Mouse (Mus musculus) thymus, adult 2 months (tissue): ENCODE measurements around the gene Add3. TPM values are rescaled to one million over a fixed set of nuclear protein-coding genes. Genes with fewer than 3 reads are reported as not detected.

ENCODE experiments used
- DNase-seq: peaks from one replicate; pipeline ENCODE4 v3.0.0; 2021
- H3K27ac ChIP-seq: fragments of 200-500 bp; 2 replicates; pipeline ENCODE4 v1.5.1; 2012; ENCODE audit warnings: low read length, control low read depth; ENCODE audit not compliant: control insufficient read depth, insufficient read depth
- H3K27me3 ChIP-seq: fragments of 200-500 bp; 2 replicates; pipeline ENCODE4 v1.6.1; 2012; ENCODE audit warnings: mild to moderate bottlenecking, low read length, moderate library complexity, mixed read lengths; ENCODE audit not compliant: control insufficient read depth, insufficient read depth
- H3K36me3 ChIP-seq: fragments of 200-500 bp; 2 replicates; pipeline ENCODE4 v1.6.1; 2012; ENCODE audit warnings: mild to moderate bottlenecking, low read length, moderate library complexity; ENCODE audit not compliant: control insufficient read depth, insufficient read depth
- H3K4me1 ChIP-seq: fragments of 200-500 bp; replicated peaks from 2 replicates; pipeline ENCODE4 v1.6.1; 2012; ENCODE audit warnings: low read length; ENCODE audit not compliant: control insufficient read depth, insufficient read depth
- H3K4me3 ChIP-seq: fragments of 200-500 bp; 2 replicates; pipeline ENCODE4 v1.5.1; 2012; ENCODE audit warnings: mild to moderate bottlenecking, low read length, control low read depth, moderate library complexity; ENCODE audit not compliant: control insufficient read depth, insufficient read depth
- CTCF ChIP-seq: fragments of 200-500 bp; IDR thresholded peaks from 2 replicates; pipeline ENCODE4 v1.5.1; 2012; ENCODE audit warnings: mild to moderate bottlenecking, control low read depth, low read length, moderate library complexity, borderline replicate concordance; ENCODE audit not compliant: control insufficient read depth, poor library complexity, insufficient read depth; ENCODE audit errors: extremely low read depth
- POLR2A ChIP-seq: fragments of 200-500 bp; IDR thresholded peaks from 2 replicates; pipeline ENCODE4 v1.6.1; 2012; ENCODE audit warnings: mild to moderate bottlenecking, low read length, control low read depth, moderate library complexity; ENCODE audit not compliant: control insufficient read depth, poor library complexity, insufficient read depth; ENCODE audit errors: extremely low read depth
- WGBS: fragments of 180-500 bp; shearing (Covaris S2); methylation state at CpG from one replicate; pipeline ENCODE4 v1.1.7; 2018; 5-methylcytosine and 5-hydroxymethylcytosine counted together
- polyA plus RNA-seq: library from polyadenylated mRNA; depleted of rRNA; stranded (reverse); fragments of >200 nt; gene quantifications from 2 replicates; pipeline ENCODE4 v1.2.3, GENCODE M21; 2012

Gene Add3
- polyA plus RNA-seq, 1 experiment: 23.1 TPM

DNA sequence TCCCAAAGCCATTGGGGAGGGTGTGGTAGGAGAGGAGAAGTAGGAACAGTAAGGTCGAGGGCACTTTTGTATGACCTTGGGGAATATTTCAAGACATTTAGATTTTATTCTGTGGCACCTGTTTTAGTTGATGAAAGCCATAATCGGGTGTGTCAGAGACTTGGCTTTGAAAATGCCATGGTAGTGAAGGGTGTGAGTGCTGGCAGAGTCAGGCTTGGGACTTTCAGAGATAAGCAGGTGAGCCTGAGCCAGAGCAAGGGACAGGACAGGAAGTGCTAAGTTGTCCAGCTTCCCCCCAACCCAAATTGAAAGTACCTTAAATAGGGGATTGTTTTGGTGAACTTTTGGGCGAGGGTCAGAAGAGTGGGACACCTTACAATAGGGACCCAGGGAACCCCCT is 16.1 kb downstream of the Add3 start:
- Histone ChIP-seq H3K27ac (no peak overlapping the region), H3K4me3 (no peak overlapping the region), H3K36me3 (no peaks in the 10 kb centered on the region), H3K27me3 (no peaks in the 10 kb centered on the region), H3K4me1 (peaks cover 2% of the 10 kb centered on the region)
- TF ChIP-seq POLR2A: no peak
- no peak for TF ChIP-seq CTCF
- DNase-seq: no peak
- 87% methylated on average over 3 of the region's 3 CpGs for WGBS

DNA sequence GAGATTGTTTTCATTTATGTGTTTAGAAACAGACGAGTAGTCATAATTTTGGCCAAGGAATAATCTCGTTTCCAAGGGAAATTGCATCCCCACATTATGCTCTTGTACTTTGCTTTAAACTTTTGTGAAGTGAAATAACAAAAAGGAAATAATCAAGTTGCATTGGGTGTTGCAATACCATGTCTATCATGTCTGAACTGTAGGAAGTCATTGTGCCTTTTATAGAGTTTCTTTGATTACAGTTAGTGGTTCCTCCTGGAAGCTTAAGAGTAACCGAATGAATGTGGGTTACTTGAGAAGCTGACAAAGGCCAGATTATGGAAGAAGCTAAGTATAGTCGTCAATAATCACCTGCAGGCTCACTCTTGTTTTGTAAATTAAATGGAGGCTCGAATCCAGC is 16.9 kb downstream of the Add3 start:
- Histone ChIP-seq H3K27me3 (no peaks in the 10 kb centered on the region), H3K36me3 (no peaks in the 10 kb centered on the region), H3K4me1 (peaks cover 2% of the 10 kb centered on the region), H3K27ac (no peak overlapping the region), H3K4me3 (no peak overlapping the region)
- TF ChIP-seq POLR2A (no peak), CTCF (no peak)
- no peak for DNase-seq
- 64% methylated on average over 5 of the region's 5 CpGs for WGBS

DNA sequence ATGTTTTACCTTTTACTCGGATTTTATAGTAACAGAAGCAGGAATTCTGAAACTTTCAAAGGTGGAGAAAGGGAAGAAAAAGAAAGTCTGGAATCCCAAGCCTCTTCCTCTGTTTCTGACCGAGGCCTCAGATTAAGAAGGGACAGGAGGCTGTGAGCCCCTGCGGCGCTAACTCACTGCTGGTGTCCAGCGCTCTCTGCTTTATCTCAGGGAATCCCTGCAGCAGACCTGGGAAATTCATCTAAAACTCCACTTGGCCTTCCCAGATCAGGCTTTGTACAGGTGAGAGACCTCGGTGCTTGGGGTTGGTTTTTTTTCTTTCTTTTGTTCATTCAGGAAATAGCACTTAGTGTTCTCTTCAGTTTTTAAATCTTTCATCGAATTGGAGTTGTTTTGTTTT is 19.1 kb downstream of the Add3 start:
- H3K27ac ChIP-seq: no peak overlapping the region
- no peaks in the 10 kb centered on the region for H3K36me3 ChIP-seq
- peaks cover 5% of the 10 kb centered on the region for H3K4me1 ChIP-seq
- H3K27me3 ChIP-seq: no peaks in the 10 kb centered on the region
- TF ChIP-seq CTCF (no peak), POLR2A (no peak)
- 83% methylated on average over 7 of the region's 7 CpGs for WGBS
- DNase-seq: no peak
- H3K4me3 ChIP-seq: no peak overlapping the region

DNA sequence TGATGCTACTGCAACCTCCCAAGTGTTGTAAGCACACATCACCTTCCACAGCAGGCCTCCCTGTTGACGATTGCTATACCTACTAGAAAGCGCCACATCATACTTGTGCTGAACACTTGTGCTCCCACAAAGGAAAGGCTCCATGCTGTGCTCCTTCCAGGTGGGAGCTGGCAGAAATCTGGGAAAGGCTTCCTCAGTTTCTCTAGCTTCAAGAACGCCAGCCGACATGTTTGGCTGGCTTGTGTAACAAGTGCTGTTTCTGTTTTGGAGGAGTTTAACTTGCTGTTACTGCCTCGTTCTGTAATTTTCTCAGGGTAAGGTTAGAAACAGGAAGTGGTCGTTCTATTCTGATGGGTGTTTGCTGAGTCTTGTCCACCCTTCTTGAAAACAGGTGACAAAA is 22.7 kb downstream of the Add3 start:
- Histone ChIP-seq H3K4me3 (no peak overlapping the region), H3K27me3 (no peaks in the 10 kb centered on the region), H3K36me3 (no peaks in the 10 kb centered on the region), H3K4me1 (peaks cover 9% of the 10 kb centered on the region), H3K27ac (no peak overlapping the region)
- 33% methylated on average over 6 of the region's 6 CpGs for WGBS
- TF ChIP-seq CTCF (no peak), POLR2A (no peak)
- DNase-seq: no peak

DNA sequence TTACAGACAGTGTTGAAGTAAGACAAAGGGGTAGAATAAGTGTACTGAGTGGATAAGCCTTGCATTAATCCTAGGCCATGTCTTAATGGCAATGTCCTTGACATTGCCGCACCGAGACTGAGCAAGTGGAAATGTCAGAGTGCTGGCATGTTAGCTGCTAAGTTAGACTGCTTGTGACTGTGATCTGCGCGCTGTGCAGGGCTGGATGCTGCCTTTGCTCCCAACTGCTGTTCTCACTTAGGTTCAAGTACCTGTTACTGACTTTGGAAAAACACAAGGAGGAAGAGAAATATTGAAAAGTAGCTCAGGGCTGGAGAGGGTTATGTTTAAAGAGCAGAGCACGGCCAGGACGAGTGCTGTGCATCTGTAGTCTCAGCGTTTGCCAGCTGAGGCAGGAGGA is 24.4 kb downstream of the Add3 start:
- WGBS: 86% methylated on average over 7 of the region's 7 CpGs
- H3K27ac ChIP-seq: no peak overlapping the region
- TF ChIP-seq CTCF (no peak), POLR2A (no peak)
- H3K4me3 ChIP-seq: no peak overlapping the region
- no peak for DNase-seq
- no peaks in the 10 kb centered on the region for H3K36me3 ChIP-seq
- H3K4me1 ChIP-seq: peaks cover 9% of the 10 kb centered on the region
- no peaks in the 10 kb centered on the region for H3K27me3 ChIP-seq

DNA sequence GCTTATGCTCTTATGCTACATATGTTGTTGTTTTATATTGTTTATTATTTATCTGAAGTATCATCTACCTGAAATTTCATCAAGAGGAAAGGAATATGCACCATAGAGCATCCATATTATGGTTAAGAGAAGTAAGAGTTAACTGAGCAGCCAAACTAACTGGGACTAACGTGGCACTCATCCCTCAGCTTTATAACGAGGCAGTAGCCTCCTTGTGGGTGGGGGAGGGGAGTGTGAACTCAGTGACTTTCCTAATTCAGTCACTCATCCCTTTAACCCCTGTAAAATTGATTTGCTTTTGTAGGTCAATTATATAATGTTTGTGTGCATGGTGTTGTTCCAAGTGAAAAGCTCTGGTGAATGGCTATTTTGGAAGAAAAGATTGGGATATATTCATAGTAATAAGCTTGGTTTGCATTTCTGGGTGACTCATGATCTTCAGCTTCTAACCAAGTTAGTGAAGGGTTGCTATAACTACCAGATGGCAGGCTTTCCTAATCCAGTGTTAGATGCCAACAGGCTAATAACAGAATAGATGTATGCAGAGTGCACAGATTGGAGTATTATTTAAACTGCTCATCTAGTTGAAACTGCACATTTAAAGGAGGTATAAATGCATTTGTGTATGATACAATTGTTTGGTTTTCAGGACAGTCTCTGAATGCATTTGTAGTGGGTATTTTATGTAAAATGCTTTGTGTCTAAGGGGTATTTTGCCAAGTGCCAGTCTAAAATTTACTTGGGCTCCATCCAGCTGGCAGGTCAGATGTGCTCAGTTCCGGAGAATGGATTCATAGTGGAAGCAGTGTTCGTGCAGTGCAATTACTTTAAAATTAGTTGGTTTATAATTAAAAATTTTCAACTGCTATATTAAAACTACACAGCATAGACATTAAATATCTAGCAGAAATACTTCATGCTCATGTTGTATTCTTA is 25.3 kb downstream of the Add3 start:
- Histone ChIP-seq H3K4me1 (peaks cover 9% of the 10 kb centered on the region), H3K27ac (no peak overlapping the region)
- DNase-seq: no peak

DNA sequence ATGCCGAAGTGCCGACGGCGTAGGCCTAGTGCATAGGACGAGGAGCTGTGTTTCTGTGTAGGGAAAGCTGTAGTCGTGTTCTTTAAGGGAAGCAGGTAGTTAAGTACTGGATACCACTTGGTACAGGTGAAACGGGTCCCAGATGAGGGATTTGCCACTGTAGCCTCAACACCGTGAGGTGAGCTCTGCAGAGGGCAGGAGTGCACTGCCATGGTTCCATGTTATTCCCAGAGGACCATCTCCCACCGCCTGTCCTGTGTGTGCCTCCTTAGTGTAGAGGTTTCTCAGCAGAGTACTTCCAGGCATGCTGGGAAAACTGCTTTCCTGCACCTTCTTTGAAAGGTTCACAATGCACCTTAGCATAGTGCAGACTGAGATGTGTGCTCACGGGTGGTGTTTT is 26.1 kb downstream of the Add3 start:
- 98% methylated on average over 10 of the region's 10 CpGs for WGBS
- H3K27ac ChIP-seq: no peak overlapping the region
- DNase-seq: no peak
- no peaks in the 10 kb centered on the region for H3K27me3 ChIP-seq
- H3K4me3 ChIP-seq: no peak overlapping the region
- no peaks in the 10 kb centered on the region for H3K36me3 ChIP-seq
- H3K4me1 ChIP-seq: peaks cover 9% of the 10 kb centered on the region
- TF ChIP-seq CTCF (no peak), POLR2A (no peak)

More for the DNA sequence above, 25.3 kb downstream of the Add3 start:
- Histone ChIP-seq H3K27me3 (no peaks in the 10 kb centered on the region), H3K4me3 (no peak overlapping the region), H3K36me3 (no peaks in the 10 kb centered on the region)
- WGBS: 86% methylated on average over 4 of the region's 4 CpGs
- TF ChIP-seq CTCF: no peak
- no peak for TF ChIP-seq POLR2A
